Mouse (Mus musculus) embryonic facial prominence, embryonic 15.5 days (tissue): Measurements from ENCODE around the gene Masp1. TPM values are rescaled to one million over a fixed set of nuclear protein-coding genes. Genes with fewer than 3 reads are reported as not detected.

ENCODE experiments used
- ATAC-seq: fragments of 200-750 bp; cut with Nextera tagmentation; 2 replicates; pipeline ENCODE4 v1.8.0; 2017; ENCODE audit warnings: low read depth, moderate TSS enrichment; ENCODE audit not compliant: insufficient number of reproducible peaks, low FRiP score, low TSS enrichment
- H3K27ac ChIP-seq: fragments of 300-500 bp; sonication (generic); replicated peaks from 2 replicates; pipeline ENCODE4 v1.5.1; 2015; ENCODE audit warnings: mild to moderate bottlenecking, inconsistent platforms
- H3K27me3 ChIP-seq: fragments of 300-500 bp; sonication (generic); 2 replicates; pipeline ENCODE4 v1.6.1; 2015; ENCODE audit warnings: inconsistent platforms
- H3K36me3 ChIP-seq: fragments of 300-500 bp; sonication (generic); 2 replicates; pipeline ENCODE4 v1.6.1; 2015; ENCODE audit warnings: mild to moderate bottlenecking, inconsistent platforms
- H3K4me1 ChIP-seq: fragments of 300-500 bp; sonication (generic); 2 replicates; pipeline ENCODE4 v1.6.1; 2015; ENCODE audit warnings: inconsistent platforms
- H3K4me2 ChIP-seq: fragments of 300-500 bp; sonication (generic); replicated peaks from 2 replicates; pipeline ENCODE4 v1.6.1; 2015; ENCODE audit warnings: mild to moderate bottlenecking, inconsistent platforms
- H3K4me3 ChIP-seq: fragments of 300-500 bp; sonication (generic); replicated peaks from 2 replicates; pipeline ENCODE4 v1.5.1; 2015; ENCODE audit warnings: mild to moderate bottlenecking, inconsistent platforms
- H3K9ac ChIP-seq: fragments of 300-500 bp; sonication (generic); 2 replicates; pipeline ENCODE4 v1.6.1; 2015; ENCODE audit warnings: inconsistent platforms
- H3K9me3 ChIP-seq: fragments of 300-500 bp; sonication (generic); replicated peaks from 2 replicates; pipeline ENCODE4 v1.6.1; 2016; ENCODE audit warnings: inconsistent platforms
- WGBS: fragments of 180-500 bp; shearing (Covaris S2); methylation state at CpG from one replicate; pipeline ENCODE4 v1.1.7; 2015; 5-methylcytosine and 5-hydroxymethylcytosine counted together
- polyA plus RNA-seq: library from polyadenylated mRNA; unstranded; fragments of >200 nt; fragmentation: Nextera tagmentation; extraction: Ambion mirVana; gene quantifications from 2 replicates; pipeline ENCODE4 v1.2.1, GENCODE M21; 2015

The Masp1 gene
- polyA plus RNA-seq, 1 experiment from 2014 or later = 7.7 TPM

GRCm38 (mm10) chr16:23511166-23511935 lies 9.3 kb downstream of the Masp1 start:
- Histone ChIP-seq H3K4me3 (no peak overlapping the region), H3K9ac (no peak overlapping the region), H3K9me3 (no peaks in the 10 kb centered on the region), H3K4me1 (peaks cover 4% of the 10 kb centered on the region), H3K27ac (no peak overlapping the region), H3K4me2 (no peak overlapping the region), H3K27me3 (no peaks in the 10 kb centered on the region), H3K36me3 (no peaks in the 10 kb centered on the region)
- ATAC-seq = no peak
- WGBS = 71% methylated on average over 4 of the region's 4 CpGs

- Histone ChIP-seq H3K4me3 (no peak overlapping the region), H3K27me3 (no peaks in the 10 kb centered on the region), H3K9me3 (no peaks in the 10 kb centered on the region), H3K4me2 (no peak overlapping the region), H3K4me1 (peaks cover 10% of the 10 kb centered on the region; the same call in 1 of the 2 replicates), H3K36me3 (no peaks in the 10 kb centered on the region), H3K9ac (no peak overlapping the region), H3K27ac (no peak overlapping the region)
- WGBS = 50% methylated on average over 11 of the region's 11 CpGs
- ATAC-seq = no peak
Observed at GRCm38 (mm10) chr16:23505904-23506687, 14.5 kb downstream of the Masp1 start.

- Histone ChIP-seq H3K4me1 (peaks cover 10% of the 10 kb centered on the region; the same call in 1 of the 2 replicates), H3K4me2 (no peak overlapping the region), H3K9me3 (no peaks in the 10 kb centered on the region), H3K27ac (no peak overlapping the region), H3K36me3 (no peaks in the 10 kb centered on the region), H3K9ac (no peak overlapping the region), H3K4me3 (no peak overlapping the region), H3K27me3 (no peaks in the 10 kb centered on the region)
- WGBS = 42% methylated on average over 3 of the region's 3 CpGs
- no peak for ATAC-seq
Observed at GRCm38 (mm10) chr16:23504320-23504744, 16.3 kb downstream of the Masp1 start.

- H3K4me1 ChIP-seq = peaks cover 10% of the 10 kb centered on the region; the same call in 1 of the 2 replicates
- ATAC-seq = no peak
- H3K4me2 ChIP-seq = no peak overlapping the region
- H3K9me3 ChIP-seq = no peaks in the 10 kb centered on the region
- no peak overlapping the region for H3K9ac ChIP-seq
- WGBS = 69% methylated on average over 4 of the region's 4 CpGs
- no peak overlapping the region for H3K4me3 ChIP-seq
- no peaks in the 10 kb centered on the region for H3K36me3 ChIP-seq
- H3K27ac ChIP-seq = no peak overlapping the region
- no peaks in the 10 kb centered on the region for H3K27me3 ChIP-seq
Observed at GRCm38 (mm10) chr16:23503351-23503750, 17.3 kb downstream of the Masp1 start.

GRCm38 (mm10) chr16:23502478-23502877 lies 18.1 kb downstream of the Masp1 start:
- no peak for ATAC-seq
- Histone ChIP-seq H3K27ac (no peak overlapping the region), H3K9me3 (no peaks in the 10 kb centered on the region), H3K4me2 (no peak overlapping the region), H3K4me1 (peaks cover 10% of the 10 kb centered on the region; the same call in 1 of the 2 replicates), H3K9ac (no peak overlapping the region), H3K27me3 (no peaks in the 10 kb centered on the region), H3K4me3 (no peak overlapping the region), H3K36me3 (no peaks in the 10 kb centered on the region)
- WGBS = 68% methylated on average over 3 of the region's 3 CpGs

GRCm38 (mm10) chr16:23501288-23501687 lies 19.3 kb downstream of the Masp1 start:
- Histone ChIP-seq H3K27ac (no peak overlapping the region), H3K27me3 (no peaks in the 10 kb centered on the region), H3K4me3 (no peak overlapping the region), H3K4me1 (peaks cover 10% of the 10 kb centered on the region; the same call in 1 of the 2 replicates), H3K4me2 (no peak overlapping the region), H3K36me3 (no peaks in the 10 kb centered on the region), H3K9me3 (no peaks in the 10 kb centered on the region), H3K9ac (no peak overlapping the region)
- WGBS = 84% methylated on average over 2 of the region's 2 CpGs
- ATAC-seq = no peak

- Histone ChIP-seq H3K4me2 (no peak overlapping the region), H3K27me3 (no peaks in the 10 kb centered on the region), H3K27ac (no peak overlapping the region), H3K36me3 (no peaks in the 10 kb centered on the region), H3K4me3 (no peak overlapping the region), H3K4me1 (0 out of 2 replicates have a peak, but pooled peaks cover 5% of the 10 kb centered on the region), H3K9me3 (no peaks in the 10 kb centered on the region), H3K9ac (no peak overlapping the region)
- WGBS = 82% methylated on average over 5 of the region's 5 CpGs
- no peak for ATAC-seq
Observed at GRCm38 (mm10) chr16:23500558-23500957, 20.1 kb downstream of the Masp1 start.

GRCm38 (mm10) chr16:23498691-23499131 lies 21.9 kb downstream of the Masp1 start:
- ATAC-seq = no peak
- no peaks in the 10 kb centered on the region for H3K36me3 ChIP-seq
- H3K27ac ChIP-seq = no peak overlapping the region
- no peaks in the 10 kb centered on the region for H3K4me1 ChIP-seq
- no peaks in the 10 kb centered on the region for H3K27me3 ChIP-seq
- 63% methylated on average over 7 of the region's 7 CpGs for WGBS
- no peak overlapping the region for H3K9ac ChIP-seq
- H3K9me3 ChIP-seq = no peaks in the 10 kb centered on the region
- H3K4me2 ChIP-seq = no peak overlapping the region
- no peak overlapping the region for H3K4me3 ChIP-seq

- ATAC-seq = no peak
Observed at GRCm38 (mm10) chr16:23497881-23498280, 22.7 kb downstream of the Masp1 start.

GRCm38 (mm10) chr16:23497440-23497839 lies 23.2 kb downstream of the Masp1 start:
- Histone ChIP-seq H3K36me3 (no peaks in the 10 kb centered on the region), H3K4me3 (no peak overlapping the region), H3K27ac (no peak overlapping the region), H3K4me2 (no peak overlapping the region), H3K4me1 (no peaks in the 10 kb centered on the region), H3K9me3 (no peaks in the 10 kb centered on the region), H3K27me3 (no peaks in the 10 kb centered on the region), H3K9ac (no peak overlapping the region)
- no peak for ATAC-seq
- 16% methylated on average over 3 of the region's 3 CpGs for WGBS

More at GRCm38 (mm10) chr16:23497881-23498280, 22.7 kb downstream of the Masp1 start:
- no peak overlapping the region for H3K4me3 ChIP-seq
- no peaks in the 10 kb centered on the region for H3K9me3 ChIP-seq
- H3K4me1 ChIP-seq = no peaks in the 10 kb centered on the region
- 64% methylated on average over 1 of the region's 1 CpGs for WGBS
- H3K9ac ChIP-seq = no peak overlapping the region
- no peak overlapping the region for H3K4me2 ChIP-seq
- no peaks in the 10 kb centered on the region for H3K27me3 ChIP-seq
- no peaks in the 10 kb centered on the region for H3K36me3 ChIP-seq
- H3K27ac ChIP-seq = no peak overlapping the region

- Histone ChIP-seq H3K36me3 (no peaks in the 10 kb centered on the region), H3K27ac (no peak overlapping the region), H3K4me2 (no peak overlapping the region), H3K4me1 (no peaks in the 10 kb centered on the region), H3K9ac (no peak overlapping the region), H3K9me3 (no peaks in the 10 kb centered on the region), H3K4me3 (no peak overlapping the region), H3K27me3 (no peaks in the 10 kb centered on the region)
- ATAC-seq = no peak
- 45% methylated on average over 8 of the region's 8 CpGs for WGBS
Observed at GRCm38 (mm10) chr16:23496245-23496924, 24.2 kb downstream of the Masp1 start.
